Mouse (Mus musculus): ENCODE data around the gene Pla2g15.

GRCm38 (mm10) chr8:106147868-106148565 lies 2.2 kb upstream of the Pla2g15 start:
- TF ChIP-seq FLI1 (IDR thresholded peaks at IDR 0.05; ENCODE audit: low read length), result no peak
- no peak for TF ChIP-seq GATA1 (IDR thresholded peaks at IDR 0.05; ENCODE audit: borderline replicate concordance, low read length)
